Mouse (Mus musculus) lung, postnatal 0 days (tissue): ENCODE data around the gene Vmn1r44.

Experiments
- CTCF ChIP-seq: IDR thresholded peaks from 2 replicates; pipeline ENCODE4 v1.5.1; 2016; ENCODE audit warnings: antibody characterized with exemption, mild to moderate bottlenecking
- EP300 ChIP-seq: IDR thresholded peaks from 2 replicates; pipeline ENCODE4 v1.6.1; 2016; ENCODE audit warnings: antibody characterized with exemption, mild to moderate bottlenecking, control low read depth

DNA sequence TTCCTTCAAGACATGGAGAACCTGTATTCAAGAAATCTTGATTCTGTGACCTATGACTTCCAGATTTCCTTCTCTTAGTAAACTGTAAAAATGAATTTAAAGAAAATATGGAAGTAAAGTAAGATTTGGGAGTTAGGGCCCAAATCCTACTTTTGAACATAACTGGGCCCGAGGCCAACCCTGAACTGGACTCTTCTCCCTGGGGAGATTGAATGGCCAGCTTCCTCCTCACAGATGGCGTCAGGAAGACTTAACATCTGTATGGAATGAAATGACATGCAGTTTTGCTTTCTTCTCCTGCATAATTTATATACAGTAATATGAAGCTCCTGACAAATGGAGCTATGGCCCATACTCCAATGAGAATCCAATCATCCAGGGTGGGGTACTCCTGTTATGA is 57.5 kb downstream of the Vmn1r44 start:
- TF ChIP-seq CTCF (no peak), EP300 (no peak)
